Mouse (Mus musculus): Measurements from ENCODE around the gene Wdfy3.

DNA sequence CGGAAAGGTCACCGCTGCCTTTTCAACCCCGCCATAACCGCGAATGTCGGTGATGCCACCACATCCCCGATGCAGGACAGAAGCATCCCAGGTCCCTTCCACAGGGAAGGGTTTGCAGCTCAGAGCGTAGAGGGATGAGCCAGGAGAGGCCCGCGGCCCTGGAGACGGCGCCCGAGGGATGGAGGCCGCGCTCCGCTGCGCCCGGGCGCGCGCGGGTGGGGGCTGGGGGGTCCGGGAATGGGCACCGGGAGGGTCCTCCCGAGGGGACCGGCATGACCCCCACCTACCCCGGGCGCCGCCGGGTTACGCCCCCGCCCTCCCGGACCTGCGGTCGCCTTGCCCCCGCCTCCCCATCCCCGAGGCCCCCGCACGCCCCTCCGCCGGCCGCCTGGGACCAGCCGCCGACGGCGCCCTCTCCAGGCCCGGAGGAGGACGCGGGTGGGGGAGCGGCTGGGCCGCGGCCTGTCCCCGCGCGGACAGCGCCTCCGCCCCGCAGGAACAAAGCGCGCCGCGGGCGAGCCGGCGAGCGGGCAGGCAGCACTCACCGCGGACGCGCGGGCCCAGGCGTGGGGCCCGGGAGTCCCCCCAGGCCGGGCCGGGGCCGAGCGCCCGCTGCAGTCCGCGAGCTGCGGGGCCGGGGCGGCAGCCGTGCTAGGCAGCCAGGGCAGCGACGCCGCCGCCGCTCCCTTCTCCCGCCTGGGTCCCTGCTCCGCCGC lies 512 bp downstream of the Wdfy3 start:
- no peak for TF ChIP-seq POLR2A (IDR thresholded peaks at IDR 0.05; ENCODE audit: extremely low read depth, insufficient read depth, low read length)
- no peak for TF ChIP-seq CTCF (IDR thresholded peaks at IDR 0.05; ENCODE audit: extremely low read depth, insufficient read depth, low read length)
